Mouse (Mus musculus): ENCODE results near the gene Meis3. TPM values are rescaled to one million over a fixed set of nuclear protein-coding genes. Genes with fewer than 3 reads are reported as not detected.

Meis3 gene
- polyA plus RNA-seq, 1 experiment from 2014 or later = 19.7 TPM

GRCm38 (mm10) chr7:16208781-16209665, 34.1 kb downstream of the Meis3 start:
- no peak overlapping the region for H3K4me2 ChIP-seq
- H3K27ac ChIP-seq (ENCODE audit: low read depth, low read length) = no peak overlapping the region
- H3K9ac ChIP-seq (ENCODE audit: low read depth, low read length) = no peak overlapping the region
- WGBS (ENCODE audit: insufficient replicate concordance) = 85% methylated on average over 21 of the region's 21 CpGs
- H3K36me3 ChIP-seq (ENCODE audit: control insufficient read depth, insufficient read depth, low read length) = peaks cover 22% of the 10 kb centered on the region; the same call in 1 of the 2 replicates
- no peaks in the 10 kb centered on the region for H3K27me3 ChIP-seq (ENCODE audit: control insufficient read depth, insufficient read depth, low read length)
- no peak for ATAC-seq (replicated peaks; ENCODE audit: insufficient number of reproducible peaks, low FRiP score, low TSS enrichment)
- no peaks in the 10 kb centered on the region for H3K4me1 ChIP-seq (ENCODE audit: control insufficient read depth, insufficient read depth, low read length)
- no peak overlapping the region for H3K4me3 ChIP-seq (ENCODE audit: low read depth, low read length)
- no peaks in the 10 kb centered on the region for H3K9me3 ChIP-seq (replicated peaks; ENCODE audit: control insufficient read depth, low read length)

- WGBS (ENCODE audit: insufficient replicate concordance) = 67% methylated on average over 12 of the region's 12 CpGs
- no peaks in the 10 kb centered on the region for H3K4me1 ChIP-seq (ENCODE audit: control insufficient read depth, insufficient read depth, low read length)
- H3K27ac ChIP-seq (ENCODE audit: low read depth, low read length) = no peak overlapping the region
- H3K9me3 ChIP-seq (replicated peaks; ENCODE audit: control insufficient read depth, low read length) = no peaks in the 10 kb centered on the region
- H3K36me3 ChIP-seq (ENCODE audit: control insufficient read depth, insufficient read depth, low read length) = peaks cover 24% of the 10 kb centered on the region; the same call in 1 of the 2 replicates
- no peaks in the 10 kb centered on the region for H3K27me3 ChIP-seq (ENCODE audit: control insufficient read depth, insufficient read depth, low read length)
- H3K4me2 ChIP-seq = no peak overlapping the region
- no peak overlapping the region for H3K9ac ChIP-seq (ENCODE audit: low read depth, low read length)
- ATAC-seq (replicated peaks; ENCODE audit: insufficient number of reproducible peaks, low FRiP score, low TSS enrichment) = no peak
- no peak overlapping the region for H3K4me3 ChIP-seq (ENCODE audit: low read depth, low read length)
Observed at GRCm38 (mm10) chr7:16210862-16211365, 36.0 kb downstream of the Meis3 start.

GRCm38 (mm10) chr7:16213196-16213595, 38.3 kb downstream of the Meis3 start:
- Histone ChIP-seq H3K4me2 (no peak overlapping the region), H3K27ac (ENCODE audit: low read depth, low read length) (no peak overlapping the region), H3K9ac (ENCODE audit: low read depth, low read length) (no peak overlapping the region), H3K4me1 (ENCODE audit: control insufficient read depth, insufficient read depth, low read length) (no peaks in the 10 kb centered on the region), H3K27me3 (ENCODE audit: control insufficient read depth, insufficient read depth, low read length) (no peaks in the 10 kb centered on the region), H3K9me3 (replicated peaks; ENCODE audit: control insufficient read depth, low read length) (no peaks in the 10 kb centered on the region), H3K36me3 (ENCODE audit: control insufficient read depth, insufficient read depth, low read length) (peaks cover 27% of the 10 kb centered on the region), H3K4me3 (ENCODE audit: low read depth, low read length) (no peak overlapping the region)
- no peak for ATAC-seq (replicated peaks; ENCODE audit: insufficient number of reproducible peaks, low FRiP score, low TSS enrichment)
- WGBS (ENCODE audit: insufficient replicate concordance) = 86% methylated on average over 6 of the region's 6 CpGs

- WGBS (ENCODE audit: insufficient replicate concordance) = 91% methylated on average over 9 of the region's 9 CpGs
- peaks cover 26% of the 10 kb centered on the region for H3K36me3 ChIP-seq (ENCODE audit: control insufficient read depth, insufficient read depth, low read length)
- H3K27me3 ChIP-seq (ENCODE audit: control insufficient read depth, insufficient read depth, low read length) = no peaks in the 10 kb centered on the region
Observed at GRCm38 (mm10) chr7:16213986-16214385, 39.1 kb downstream of the Meis3 start.

DNA sequence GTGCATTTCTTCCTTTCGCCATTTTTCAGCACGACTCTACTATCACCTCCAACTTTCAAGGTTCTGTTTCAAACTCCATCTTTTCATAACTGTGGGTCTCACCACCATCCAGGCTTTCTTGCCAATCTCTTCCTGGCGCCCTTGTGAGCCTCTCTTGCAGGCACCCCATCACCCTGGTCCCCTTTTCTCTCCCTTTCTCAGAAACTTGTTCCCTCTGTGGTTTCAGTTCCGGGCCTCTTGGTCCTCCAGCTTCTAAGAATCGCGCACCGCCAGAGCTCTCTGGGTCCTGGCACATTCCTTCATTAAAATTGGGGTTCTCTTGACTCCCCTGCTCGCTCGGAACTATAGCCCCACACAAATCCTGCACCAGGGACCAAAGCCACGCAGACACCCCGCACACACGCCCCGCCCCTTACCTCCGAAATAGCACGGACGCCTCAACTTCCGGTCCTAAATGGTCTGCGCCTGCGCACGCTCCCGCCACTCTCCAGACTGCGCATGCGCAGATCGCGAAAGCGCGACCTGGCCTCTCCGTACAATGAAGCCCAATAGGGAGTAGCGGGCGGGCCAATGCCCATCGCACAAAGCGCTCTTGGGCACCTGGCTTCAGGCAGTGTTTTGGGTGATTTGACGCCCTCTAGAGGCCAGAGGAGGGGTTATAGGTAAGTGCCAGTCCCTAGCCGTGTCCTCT, 46.8 kb downstream of the Meis3 start, which contains the start of gene Dhx34:
TSS of gene Dhx34 (minus strand) at position 456 of the 691 bp plus-strand sequence.
- Histone ChIP-seq H3K4me2 (peak within 1 kb of the TSS; percentile 82), H3K27me3 (ENCODE audit: control insufficient read depth, insufficient read depth, low read length) (no peaks in the 10 kb centered on the region), H3K9ac (ENCODE audit: low read depth, low read length) (peak within 1 kb of the TSS; percentile 79), H3K36me3 (ENCODE audit: control insufficient read depth, insufficient read depth, low read length) (peaks cover 3% of the 10 kb centered on the region), H3K4me3 (ENCODE audit: low read depth, low read length) (peak within 1 kb of the TSS; percentile 61), H3K4me1 (ENCODE audit: control insufficient read depth, insufficient read depth, low read length) (peaks cover 9% of the 10 kb centered on the region), H3K27ac (ENCODE audit: low read depth, low read length) (peak within 1 kb of the TSS; percentile 58), H3K9me3 (replicated peaks; ENCODE audit: control insufficient read depth, low read length) (no peaks in the 10 kb centered on the region)
- 1% methylated on average over 34 of the region's 34 CpGs for WGBS (ENCODE audit: insufficient replicate concordance)
- peak; percentile 93 for ATAC-seq (replicated peaks; ENCODE audit: insufficient number of reproducible peaks, low FRiP score, low TSS enrichment)

More at GRCm38 (mm10) chr7:16213986-16214385, 39.1 kb downstream of the Meis3 start:
- H3K4me3 ChIP-seq (ENCODE audit: low read depth, low read length) = no peak overlapping the region
- no peak overlapping the region for H3K4me2 ChIP-seq
- ATAC-seq (replicated peaks; ENCODE audit: insufficient number of reproducible peaks, low FRiP score, low TSS enrichment) = no peak
- no peak overlapping the region for H3K9ac ChIP-seq (ENCODE audit: low read depth, low read length)
- H3K9me3 ChIP-seq (replicated peaks; ENCODE audit: control insufficient read depth, low read length) = no peaks in the 10 kb centered on the region
- H3K4me1 ChIP-seq (ENCODE audit: control insufficient read depth, insufficient read depth, low read length) = no peaks in the 10 kb centered on the region
- H3K27ac ChIP-seq (ENCODE audit: low read depth, low read length) = no peak overlapping the region

GRCm38 (mm10) chr7:16229869-16230268, 55.0 kb downstream of the Meis3 start:
- no peaks in the 10 kb centered on the region for H3K36me3 ChIP-seq (ENCODE audit: control insufficient read depth, insufficient read depth, low read length)
- H3K27ac ChIP-seq (ENCODE audit: low read depth, low read length) = peak overlapping the region; percentile 46; the same call in 1 of the 2 replicates
- no peak for ATAC-seq (replicated peaks; ENCODE audit: insufficient number of reproducible peaks, low FRiP score, low TSS enrichment)

More at GRCm38 (mm10) chr7:16229869-16230268, 55.0 kb downstream of the Meis3 start:
- no peak overlapping the region for H3K4me3 ChIP-seq (ENCODE audit: low read depth, low read length)
- no peak overlapping the region for H3K9ac ChIP-seq (ENCODE audit: low read depth, low read length)
- no peak overlapping the region for H3K4me2 ChIP-seq
- H3K4me1 ChIP-seq (ENCODE audit: control insufficient read depth, insufficient read depth, low read length) = peaks cover 5% of the 10 kb centered on the region; the same call in 1 of the 2 replicates
- 28% methylated on average over 5 of the region's 5 CpGs for WGBS (ENCODE audit: insufficient replicate concordance)
- 0 out of 2 replicates have a peak, but pooled peaks cover 2% of the 10 kb centered on the region for H3K9me3 ChIP-seq (replicated peaks; ENCODE audit: control insufficient read depth, low read length)
- no peaks in the 10 kb centered on the region for H3K27me3 ChIP-seq (ENCODE audit: control insufficient read depth, insufficient read depth, low read length)

Other genes with a start within 250 kb of the Meis3 start
- gene Nop53, start 229.0 kb upstream of the Meis3 start, polyA plus RNA-seq (2014; fragmentation: Nextera tagmentation; extraction: Ambion mirVana) = 130 and 137 TPM in 2 replicates
- 16.3 and 23.4 TPM in 2 replicates for gene Ehd2, start 207.5 kb upstream of the Meis3 start, polyA plus RNA-seq (2014; fragmentation: Nextera tagmentation; extraction: Ambion mirVana)
- 4.9 and 5.7 TPM in 2 replicates for gene Bicra, start 127.2 kb upstream of the Meis3 start, polyA plus RNA-seq (2014; fragmentation: Nextera tagmentation; extraction: Ambion mirVana)
- not detected in 2 replicates for gene Zfp541, start 113.3 kb upstream of the Meis3 start, polyA plus RNA-seq (2014; fragmentation: Nextera tagmentation; extraction: Ambion mirVana)
- gene Napa, start 76.6 kb upstream of the Meis3 start, polyA plus RNA-seq (2014; fragmentation: Nextera tagmentation; extraction: Ambion mirVana) = 158 and 168 TPM in 2 replicates
- 26.4 and 29.5 TPM in 2 replicates for gene Kptn, start 55.2 kb upstream of the Meis3 start, polyA plus RNA-seq (2014; fragmentation: Nextera tagmentation; extraction: Ambion mirVana)
- gene Slc8a2, start 45.3 kb upstream of the Meis3 start, polyA plus RNA-seq (2014; fragmentation: Nextera tagmentation; extraction: Ambion mirVana) = 0.11 and 0.17 TPM in 2 replicates
- 7.4 and 7.8 TPM in 2 replicates for gene Dhx34, start 46.9 kb downstream of the Meis3 start, polyA plus RNA-seq (2014; fragmentation: Nextera tagmentation; extraction: Ambion mirVana)
- gene C5ar2, start 69.1 kb downstream of the Meis3 start, polyA plus RNA-seq (2014; fragmentation: Nextera tagmentation; extraction: Ambion mirVana) = 0.21 and 0.34 TPM in 2 replicates
- 0.74 and 1.5 TPM in 2 replicates for gene C5ar1, start 84.5 kb downstream of the Meis3 start, polyA plus RNA-seq (2014; fragmentation: Nextera tagmentation; extraction: Ambion mirVana)
- gene Inafm1, start 98.5 kb downstream of the Meis3 start, polyA plus RNA-seq (2014; fragmentation: Nextera tagmentation; extraction: Ambion mirVana) = 6.6 and 6.7 TPM in 2 replicates
- gene Ccdc9, start 111.7 kb downstream of the Meis3 start, polyA plus RNA-seq (2014; fragmentation: Nextera tagmentation; extraction: Ambion mirVana) = 11.3 and 16.4 TPM in 2 replicates
- 3.7 and 6.0 TPM in 2 replicates for gene Bbc3, start 133.3 kb downstream of the Meis3 start, polyA plus RNA-seq (2014; fragmentation: Nextera tagmentation; extraction: Ambion mirVana)
- 222 and 243 TPM in 2 replicates for gene Sae1, start 212.7 kb downstream of the Meis3 start, polyA plus RNA-seq (2014; fragmentation: Nextera tagmentation; extraction: Ambion mirVana)
- gene Zc3h4, start 225.8 kb downstream of the Meis3 start, polyA plus RNA-seq (2014; fragmentation: Nextera tagmentation; extraction: Ambion mirVana) = 9.4 and 12.8 TPM in 2 replicates

All from heart, embryonic 11.5 days (tissue).